Mouse (Mus musculus): Measurements from ENCODE around the gene Tex29. TPM values are rescaled to one million over a fixed set of nuclear protein-coding genes. Genes with fewer than 3 reads are reported as not detected.

Gene Tex29
- not detected in 2 replicates for polyA plus RNA-seq (2011; ENCODE audit: insufficient read depth, insufficient read length, low replicate concordance, missing spikeins)

DNA sequence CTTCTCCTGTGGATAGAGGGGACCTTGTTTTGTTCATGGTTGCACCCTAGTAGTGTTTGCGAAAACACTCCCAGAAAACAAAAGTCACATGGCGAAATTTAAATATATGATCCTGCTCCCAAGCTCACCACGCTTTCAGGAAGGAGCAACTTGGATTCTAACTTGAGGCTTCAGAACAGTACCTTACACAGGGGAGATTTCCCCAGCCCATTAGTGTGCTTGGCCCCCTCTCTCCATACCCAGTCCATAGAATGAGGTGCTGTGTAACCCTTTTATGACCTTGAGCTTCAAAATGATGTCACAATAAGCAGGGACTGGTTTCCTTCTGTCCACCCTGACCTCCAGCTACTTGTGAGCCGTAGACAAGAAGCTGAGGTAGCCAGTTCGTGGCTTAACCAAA, at the start of gene Tex29:
TSS of gene Tex29 (plus strand) at position 301 of the 400 bp plus-strand sequence.
- WGBS, result 80% methylated on average over 5 of the region's 5 CpGs
- no peak within 1 kb of the TSS for H3K4me3 ChIP-seq (replicated peaks; ENCODE audit: control insufficient read depth, low read depth, low read length)

DNA sequence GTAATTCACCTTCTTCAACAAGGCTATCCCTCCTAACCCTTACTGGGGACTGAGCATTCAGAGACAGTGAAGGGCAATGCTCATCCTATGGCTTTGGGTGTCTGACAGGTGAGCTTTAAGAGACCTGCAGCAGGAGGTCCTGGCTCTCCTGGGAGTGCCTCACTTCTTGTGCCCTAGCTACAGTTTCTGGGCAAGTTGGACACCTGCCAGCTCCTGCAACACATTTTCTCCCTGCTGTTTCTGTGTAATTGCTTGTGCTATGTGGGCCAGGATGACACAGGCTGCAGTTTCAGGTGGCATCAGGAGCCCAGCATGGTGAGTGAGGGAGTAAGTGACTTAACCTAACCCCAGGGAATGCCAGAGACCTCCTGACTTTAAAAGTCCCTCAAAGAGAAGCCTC, 45.3 kb upstream of the Tex29 start:
- no peaks in the 10 kb centered on the region for H3K4me1 ChIP-seq (ENCODE audit: control insufficient read depth, insufficient read depth, low read length)
- no peak for TF ChIP-seq CTCF (IDR thresholded peaks at IDR 0.05; ENCODE audit: control insufficient read depth, insufficient read depth, low read length)
- TF ChIP-seq POLR2A (IDR thresholded peaks at IDR 0.05; ENCODE audit: borderline replicate concordance, control insufficient read depth, low read depth, low read length), result no peak
- H3K27ac ChIP-seq (ENCODE audit: control insufficient read depth, insufficient read depth, low read depth, low read length, poor library complexity), result no peak overlapping the region
- no peak overlapping the region for H3K4me3 ChIP-seq (replicated peaks; ENCODE audit: control insufficient read depth, low read depth, low read length)

More for the DNA sequence above, at the start of gene Tex29:
- no peak within 1 kb of the TSS for H3K27ac ChIP-seq (ENCODE audit: control insufficient read depth, insufficient read depth, low read depth, low read length, poor library complexity)
- TF ChIP-seq CTCF (IDR thresholded peaks at IDR 0.05; ENCODE audit: control insufficient read depth, insufficient read depth, low read length) (no peak), POLR2A (IDR thresholded peaks at IDR 0.05; ENCODE audit: borderline replicate concordance, control insufficient read depth, low read depth, low read length) (no peak)
- no peaks in the 10 kb centered on the region for H3K4me1 ChIP-seq (ENCODE audit: control insufficient read depth, insufficient read depth, low read length)

DNA sequence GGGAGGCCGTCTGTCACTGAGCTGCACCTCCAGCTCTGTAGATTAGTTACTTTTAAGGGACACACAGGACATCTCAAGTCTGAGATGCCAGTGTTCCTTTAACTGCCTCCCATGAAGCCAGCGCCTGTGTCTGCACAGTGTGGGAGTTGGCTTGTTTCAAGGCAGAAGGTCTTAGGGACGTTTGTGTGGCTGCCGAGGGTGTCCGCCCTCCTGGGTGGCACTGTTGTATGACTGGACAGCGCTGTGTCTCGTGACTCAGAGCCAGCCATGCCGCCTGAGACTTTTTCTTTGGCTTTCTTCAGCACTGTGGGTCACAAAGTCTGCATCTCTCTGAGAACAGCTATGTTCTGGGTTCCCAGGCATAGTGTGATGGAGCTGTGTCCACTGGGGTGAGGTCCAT, 43.1 kb upstream of the Tex29 start:
- TF ChIP-seq CTCF (IDR thresholded peaks at IDR 0.05; ENCODE audit: control insufficient read depth, insufficient read depth, low read length) (no peak), POLR2A (IDR thresholded peaks at IDR 0.05; ENCODE audit: borderline replicate concordance, control insufficient read depth, low read depth, low read length) (no peak)
- Histone ChIP-seq H3K4me1 (ENCODE audit: control insufficient read depth, insufficient read depth, low read length) (no peaks in the 10 kb centered on the region), H3K27ac (ENCODE audit: control insufficient read depth, insufficient read depth, low read depth, low read length, poor library complexity) (no peak overlapping the region), H3K4me3 (replicated peaks; ENCODE audit: control insufficient read depth, low read depth, low read length) (no peak overlapping the region)
- 86% methylated on average over 8 of the region's 8 CpGs for WGBS

DNA sequence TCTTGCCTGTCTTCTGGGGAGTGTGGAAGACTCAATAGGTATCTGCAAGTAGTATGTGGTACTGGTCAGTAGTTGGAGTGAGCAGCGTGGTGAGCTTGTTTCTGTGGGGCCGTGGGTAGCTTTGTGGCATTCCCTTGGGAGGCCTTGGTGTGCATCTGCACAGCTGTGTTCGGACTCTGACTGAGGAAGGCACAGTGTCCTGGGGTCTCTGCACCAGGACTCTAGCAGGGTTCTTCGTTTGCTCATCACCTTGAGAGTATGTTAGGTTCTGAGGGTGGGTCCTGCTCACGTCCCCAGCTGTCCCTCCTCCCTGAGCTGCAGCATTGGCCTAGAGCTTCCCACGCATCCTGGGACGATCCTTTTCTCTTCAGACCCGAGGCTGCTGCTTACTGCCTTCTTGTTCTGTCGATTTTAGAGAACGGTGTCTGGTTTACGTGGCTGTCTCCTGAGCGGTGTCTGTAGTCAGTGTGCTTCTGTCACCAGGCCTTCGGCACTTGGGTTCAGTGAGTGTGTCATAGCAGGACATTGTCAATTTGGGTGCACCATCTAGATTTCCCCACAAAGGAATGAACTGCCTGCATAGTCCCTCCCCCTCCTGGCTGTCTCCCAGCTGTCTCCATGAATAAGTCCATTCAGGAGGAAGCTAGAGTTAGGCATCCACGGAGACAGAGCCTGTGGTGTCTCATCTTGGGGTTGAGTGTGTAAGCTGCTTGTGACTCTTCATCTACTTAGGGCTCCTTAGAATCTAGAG, 42.4 kb upstream of the Tex29 start:
- Histone ChIP-seq H3K4me1 (ENCODE audit: control insufficient read depth, insufficient read depth, low read length) (no peaks in the 10 kb centered on the region), H3K27ac (ENCODE audit: control insufficient read depth, insufficient read depth, low read depth, low read length, poor library complexity) (no peak overlapping the region), H3K4me3 (replicated peaks; ENCODE audit: control insufficient read depth, low read depth, low read length) (no peak overlapping the region)
- no peak for TF ChIP-seq POLR2A (IDR thresholded peaks at IDR 0.05; ENCODE audit: borderline replicate concordance, control insufficient read depth, low read depth, low read length)
- TF ChIP-seq CTCF (IDR thresholded peaks at IDR 0.05; ENCODE audit: control insufficient read depth, insufficient read depth, low read length), result no peak
- WGBS, result 85% methylated on average over 14 of the region's 14 CpGs

DNA sequence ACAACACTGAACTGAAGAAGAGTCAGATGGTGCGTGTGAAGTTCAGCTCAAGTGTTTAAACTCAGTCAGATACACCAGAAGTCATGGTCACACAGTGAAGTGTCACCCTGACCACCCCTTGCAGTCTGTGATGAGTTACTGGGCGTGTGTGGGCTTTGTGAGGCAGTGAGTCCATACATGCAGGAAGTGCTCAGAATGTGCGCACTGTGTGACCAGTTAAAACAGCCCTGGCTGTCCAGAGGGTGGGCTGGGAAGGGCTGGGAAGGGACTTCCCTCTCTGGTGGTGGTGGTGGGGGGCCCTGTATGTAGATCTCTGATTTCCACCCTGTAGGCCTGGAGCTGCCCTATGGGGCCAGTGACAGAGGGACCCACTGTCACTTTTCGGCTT, 41.8 kb upstream of the Tex29 start:
- TF ChIP-seq POLR2A (IDR thresholded peaks at IDR 0.05; ENCODE audit: borderline replicate concordance, control insufficient read depth, low read depth, low read length) (no peak), CTCF (IDR thresholded peaks at IDR 0.05; ENCODE audit: control insufficient read depth, insufficient read depth, low read length) (no peak)
- Histone ChIP-seq H3K4me1 (ENCODE audit: control insufficient read depth, insufficient read depth, low read length) (no peaks in the 10 kb centered on the region), H3K4me3 (replicated peaks; ENCODE audit: control insufficient read depth, low read depth, low read length) (no peak overlapping the region), H3K27ac (ENCODE audit: control insufficient read depth, insufficient read depth, low read depth, low read length, poor library complexity) (no peak overlapping the region)
- WGBS, result 84% methylated on average over 4 of the region's 4 CpGs

DNA sequence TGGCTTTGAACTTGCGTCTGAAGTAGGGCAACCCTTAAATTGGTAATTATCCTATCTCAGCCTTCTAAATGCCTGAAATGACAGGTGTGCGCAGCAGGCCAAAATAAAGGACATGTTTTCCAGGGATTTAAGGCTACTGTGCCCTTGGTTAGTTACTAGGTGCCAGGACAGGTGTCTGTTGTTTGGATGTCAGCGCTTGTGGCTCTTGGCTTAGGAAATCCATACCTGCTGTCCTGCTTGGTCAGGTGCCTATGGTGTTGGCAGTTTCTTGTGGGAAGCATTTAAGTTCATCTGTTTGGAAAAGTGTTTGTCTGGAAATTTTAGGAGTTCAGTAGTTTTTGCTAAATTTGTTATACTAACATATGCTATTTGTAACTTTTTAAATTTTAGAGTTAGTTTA, 41.2 kb upstream of the Tex29 start:
- no peak overlapping the region for H3K4me3 ChIP-seq (replicated peaks; ENCODE audit: control insufficient read depth, low read depth, low read length)
- WGBS, result 89% methylated on average over 3 of the region's 3 CpGs
- no peak for TF ChIP-seq CTCF (IDR thresholded peaks at IDR 0.05; ENCODE audit: control insufficient read depth, insufficient read depth, low read length)
- no peak overlapping the region for H3K27ac ChIP-seq (ENCODE audit: control insufficient read depth, insufficient read depth, low read depth, low read length, poor library complexity)
- no peaks in the 10 kb centered on the region for H3K4me1 ChIP-seq (ENCODE audit: control insufficient read depth, insufficient read depth, low read length)

DNA sequence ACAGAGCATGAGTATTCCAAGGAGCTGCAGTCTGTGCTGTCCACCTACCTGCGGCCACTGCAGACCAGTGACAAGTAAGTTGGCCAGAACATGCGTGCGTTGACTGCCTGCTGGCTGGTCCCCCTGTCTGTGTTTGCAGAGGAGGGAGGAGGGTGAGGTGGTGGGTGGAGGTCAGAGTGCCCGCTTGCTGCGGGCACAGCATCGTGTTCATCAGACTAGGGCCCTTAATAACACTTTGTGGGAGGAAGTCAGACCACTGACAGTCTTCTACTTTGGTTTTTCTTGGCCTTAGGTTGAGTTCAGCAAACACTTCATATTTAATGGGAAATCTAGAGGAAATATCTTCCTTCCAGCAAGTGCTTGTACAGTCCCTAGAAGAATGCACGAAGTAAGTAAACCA, 39.8 kb upstream of the Tex29 start:
- Histone ChIP-seq H3K27ac (ENCODE audit: control insufficient read depth, insufficient read depth, low read depth, low read length, poor library complexity) (no peak overlapping the region), H3K4me1 (ENCODE audit: control insufficient read depth, insufficient read depth, low read length) (no peaks in the 10 kb centered on the region), H3K4me3 (replicated peaks; ENCODE audit: control insufficient read depth, low read depth, low read length) (no peak overlapping the region)
- WGBS, result 84% methylated on average over 7 of the region's 7 CpGs
- TF ChIP-seq POLR2A (IDR thresholded peaks at IDR 0.05; ENCODE audit: borderline replicate concordance, control insufficient read depth, low read depth, low read length), result no peak
- no peak for TF ChIP-seq CTCF (IDR thresholded peaks at IDR 0.05; ENCODE audit: control insufficient read depth, insufficient read depth, low read length)

DNA sequence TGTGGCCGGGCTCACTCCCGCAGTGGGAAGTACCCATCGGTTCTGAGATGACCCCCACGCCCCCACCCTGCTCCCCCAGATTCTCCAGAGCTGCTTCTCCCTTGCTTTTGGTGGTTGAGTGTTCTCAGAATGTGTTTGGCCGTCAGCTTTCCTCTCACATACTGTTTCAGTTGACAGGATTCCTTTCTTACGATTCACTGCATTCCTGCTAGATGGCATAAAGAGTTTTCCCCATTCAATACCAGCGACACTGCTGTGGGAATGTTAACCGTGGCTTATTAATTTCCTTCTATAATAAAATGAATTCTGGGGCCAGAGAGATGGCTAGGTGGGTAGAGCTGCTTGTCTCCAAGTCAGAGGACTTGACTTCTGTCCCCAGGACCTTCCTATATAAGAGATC, 38.7 kb upstream of the Tex29 start:
- Histone ChIP-seq H3K27ac (ENCODE audit: control insufficient read depth, insufficient read depth, low read depth, low read length, poor library complexity) (no peak overlapping the region), H3K4me3 (replicated peaks; ENCODE audit: control insufficient read depth, low read depth, low read length) (no peak overlapping the region), H3K4me1 (ENCODE audit: control insufficient read depth, insufficient read depth, low read length) (no peaks in the 10 kb centered on the region)
- no peak for TF ChIP-seq POLR2A (IDR thresholded peaks at IDR 0.05; ENCODE audit: borderline replicate concordance, control insufficient read depth, low read depth, low read length)
- no peak for TF ChIP-seq CTCF (IDR thresholded peaks at IDR 0.05; ENCODE audit: control insufficient read depth, insufficient read depth, low read length)
- WGBS, result 88% methylated on average over 8 of the region's 8 CpGs

DNA sequence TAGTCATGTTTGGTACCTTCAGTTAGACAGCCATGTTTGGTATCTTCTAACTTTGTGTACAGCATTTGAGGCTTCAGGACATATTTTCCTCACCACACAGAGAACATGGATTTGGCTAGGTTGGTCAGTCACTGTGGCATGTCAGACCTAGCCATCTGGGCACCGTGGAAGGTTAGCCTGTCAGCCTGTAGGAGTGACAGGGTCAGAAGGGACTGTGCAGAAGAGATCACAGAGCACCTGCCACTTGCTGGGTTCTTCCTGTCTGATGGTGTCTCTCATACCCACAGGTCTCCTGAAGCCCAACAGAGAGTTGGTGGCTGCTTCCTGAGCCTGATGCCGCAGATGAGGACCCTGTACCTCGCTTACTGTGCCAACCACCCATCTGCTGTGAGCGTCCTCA, 35.4 kb upstream of the Tex29 start:
- 76% methylated on average over 4 of the region's 4 CpGs for WGBS
- Histone ChIP-seq H3K27ac (ENCODE audit: control insufficient read depth, insufficient read depth, low read depth, low read length, poor library complexity) (no peak overlapping the region), H3K4me1 (ENCODE audit: control insufficient read depth, insufficient read depth, low read length) (no peaks in the 10 kb centered on the region), H3K4me3 (replicated peaks; ENCODE audit: control insufficient read depth, low read depth, low read length) (no peak overlapping the region)
- TF ChIP-seq CTCF (IDR thresholded peaks at IDR 0.05; ENCODE audit: control insufficient read depth, insufficient read depth, low read length) (no peak), POLR2A (IDR thresholded peaks at IDR 0.05; ENCODE audit: borderline replicate concordance, control insufficient read depth, low read depth, low read length) (no peak)
